Mouse (Mus musculus) cerebellum, adult (tissue): ENCODE results near the gene R3hdml.

Experiments
- ATAC-seq: cut with Nextera tagmentation; 2 replicates; pipeline ENCODE4 v1.9.2; 2017; ENCODE audit warnings: mild to moderate bottlenecking, moderate library complexity, mixed read lengths; ENCODE audit not compliant: insufficient number of reproducible peaks, low FRiP score, low TSS enrichment

R3hdml gene

DNA sequence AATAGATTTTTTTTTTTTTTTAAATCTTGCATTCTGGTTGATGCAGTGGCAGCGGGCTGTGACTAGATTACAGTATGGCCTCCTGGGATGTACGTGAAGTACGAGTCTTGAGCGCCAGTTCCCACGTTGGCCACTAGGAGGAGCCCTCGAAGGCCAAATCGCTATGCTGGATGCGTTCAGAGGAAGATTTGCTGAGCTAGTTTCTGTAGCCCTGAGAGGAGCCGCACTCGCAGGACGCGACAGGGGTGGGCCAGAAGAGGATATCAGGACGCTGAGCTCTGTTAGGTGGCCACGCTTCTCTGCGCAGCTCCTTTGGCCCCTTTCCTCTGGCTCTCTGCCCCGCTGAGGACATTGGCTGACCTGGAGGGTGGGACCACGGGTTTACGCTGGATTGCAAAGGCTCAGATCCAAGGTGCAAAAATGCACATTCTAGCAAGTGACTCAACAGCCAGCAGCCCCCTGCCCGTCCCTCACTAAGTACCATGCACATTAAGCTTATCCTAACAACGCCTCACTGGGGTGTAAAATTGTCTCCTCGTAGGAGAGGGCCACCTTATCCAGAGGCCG lies 42.9 kb downstream of the R3hdml start:
- ATAC-seq: peak; percentile 67; the same call in 1 of the 2 replicates

GRCm38 (mm10) chr2:163537443-163537842 lies 45.3 kb downstream of the R3hdml start:
- no peak for ATAC-seq

- ATAC-seq: no peak
Measured at GRCm38 (mm10) chr2:163538410-163538809, 46.3 kb downstream of the R3hdml start.

DNA sequence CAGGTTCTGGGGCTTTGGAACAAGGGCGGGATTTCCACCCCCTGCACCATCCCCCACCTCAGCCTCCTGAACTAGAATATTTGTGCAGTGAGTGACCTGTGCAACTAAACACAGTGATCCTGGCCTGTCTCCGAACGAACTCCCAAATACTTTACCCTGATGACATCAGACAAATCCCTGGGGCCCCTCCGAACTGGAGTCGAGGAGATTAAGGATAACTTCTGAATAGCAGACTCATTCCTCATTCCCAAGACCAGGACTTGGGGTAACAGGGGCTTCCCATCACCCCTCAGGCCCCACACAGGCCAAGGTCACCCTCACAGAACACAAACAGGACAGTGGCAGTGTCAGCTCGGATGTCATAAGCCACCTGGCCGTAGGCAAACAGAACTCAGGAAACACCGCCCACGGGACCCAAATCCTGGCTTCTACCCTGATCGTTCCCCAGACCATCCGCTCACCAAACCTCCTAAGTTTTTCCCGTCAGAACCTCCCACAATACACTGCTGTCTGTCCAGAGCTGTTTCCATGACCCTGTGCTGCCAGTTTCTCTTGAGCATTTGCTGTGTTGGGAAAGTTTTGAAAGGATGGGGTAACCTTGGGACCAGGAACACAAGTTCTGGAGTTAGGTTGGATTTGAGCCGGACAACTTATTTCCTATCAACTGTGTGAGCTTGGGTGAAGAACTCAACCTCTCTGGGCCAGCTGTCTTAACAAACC lies 47.4 kb downstream of the R3hdml start:
- no peak for ATAC-seq

DNA sequence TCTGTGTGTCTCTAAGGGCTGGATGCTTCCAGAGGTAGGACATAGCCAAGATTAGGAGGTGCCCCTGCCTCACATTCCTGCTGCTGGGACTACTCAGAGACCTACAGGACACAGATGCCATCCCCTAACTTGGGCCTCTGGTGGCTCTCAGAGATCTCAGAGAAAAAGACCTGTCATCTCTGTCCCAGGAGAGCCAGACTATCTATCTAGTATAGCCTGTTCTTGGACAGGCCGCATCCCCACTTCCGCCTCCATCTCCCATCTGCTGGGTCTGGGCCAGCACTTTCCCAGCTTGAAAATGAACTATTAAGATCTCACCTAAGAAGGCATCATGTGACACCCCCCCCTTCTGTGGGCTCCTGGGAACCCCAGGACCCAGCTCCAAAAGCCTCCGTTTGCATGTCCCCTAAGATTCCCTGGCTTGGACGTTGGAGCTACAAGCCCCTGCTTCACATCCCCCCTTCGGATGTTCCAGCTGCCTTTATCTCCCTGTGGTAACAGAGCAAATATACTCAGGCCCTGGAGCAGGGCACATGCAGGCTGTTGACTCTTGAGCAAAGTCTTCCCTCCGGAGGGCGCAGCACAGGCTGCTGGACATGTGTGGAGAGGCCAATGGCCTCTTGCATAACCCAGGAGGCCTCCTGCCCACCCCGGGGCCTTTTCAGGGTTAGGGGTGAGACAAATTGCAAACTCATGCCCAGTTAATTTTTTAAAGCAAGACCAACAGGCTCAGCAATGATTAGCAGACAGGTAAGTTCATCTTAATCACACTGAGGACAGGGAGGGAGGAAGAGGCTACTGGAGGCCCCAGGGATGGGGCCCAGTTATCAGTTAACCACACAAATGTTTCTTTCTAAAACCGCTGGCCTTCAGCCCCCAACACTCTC lies 48.4 kb downstream of the R3hdml start:
- ATAC-seq: no peak

GRCm38 (mm10) chr2:163541568-163542182 lies 49.6 kb downstream of the R3hdml start:
- no peak for ATAC-seq

DNA sequence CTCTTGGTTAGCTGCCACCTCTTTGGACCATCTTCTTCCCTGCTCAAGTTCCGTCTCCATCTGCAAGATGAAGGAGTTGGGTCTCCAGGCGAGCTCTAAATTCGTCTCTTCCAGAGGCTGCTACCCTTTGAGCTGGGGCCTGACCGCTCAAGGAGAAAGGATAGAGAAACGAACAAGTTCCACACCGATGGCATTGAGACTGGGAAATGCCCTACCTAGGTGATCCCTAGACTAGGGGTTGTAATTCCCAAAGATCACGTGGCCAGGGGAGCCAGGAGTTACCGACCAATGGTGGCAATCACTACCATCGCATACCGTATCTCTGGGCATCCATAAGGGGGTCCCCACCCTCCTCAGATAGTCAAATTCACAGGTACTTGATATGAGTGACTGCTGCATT lies 50.6 kb downstream of the R3hdml start:
- ATAC-seq: no peak

GRCm38 (mm10) chr2:163546623-163547318 lies 54.7 kb downstream of the R3hdml start:
- ATAC-seq: no peak

GRCm38 (mm10) chr2:163548822-163549221 lies 56.7 kb downstream of the R3hdml start:
- no peak for ATAC-seq

DNA sequence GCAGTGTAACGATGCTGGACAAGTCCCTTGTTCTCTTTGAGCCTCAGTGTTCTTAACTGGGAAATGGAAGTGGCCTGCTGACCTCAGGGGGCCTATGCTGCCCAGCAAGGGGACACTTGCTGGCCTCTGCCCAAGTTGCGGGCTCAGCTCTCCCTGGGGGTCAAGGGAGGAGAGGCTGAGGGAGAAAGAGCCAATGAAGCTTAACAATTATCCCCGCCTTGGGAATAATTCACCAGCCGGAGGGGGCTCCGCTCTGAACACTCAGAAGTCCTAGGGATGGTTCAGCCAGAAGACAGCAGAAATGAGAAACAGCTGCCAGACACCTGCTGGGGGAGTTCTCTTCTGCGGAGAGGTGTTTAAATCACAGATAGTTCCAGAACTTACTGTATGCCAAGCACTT lies 57.7 kb downstream of the R3hdml start:
- no peak for ATAC-seq
